Mouse (Mus musculus) thymus, postnatal 25 days (tissue): Measurements from ENCODE around the gene Cldn19.
"Not testable (repeated sequence)": the region's sequence is repeated elsewhere in the genome, so short reads cannot be mapped to it uniquely, and the experiment has no call there.

Experiments
- DNase-seq: peaks from one replicate; pipeline ENCODE4 v3.0.0; 2022

Gene Cldn19

DNA sequence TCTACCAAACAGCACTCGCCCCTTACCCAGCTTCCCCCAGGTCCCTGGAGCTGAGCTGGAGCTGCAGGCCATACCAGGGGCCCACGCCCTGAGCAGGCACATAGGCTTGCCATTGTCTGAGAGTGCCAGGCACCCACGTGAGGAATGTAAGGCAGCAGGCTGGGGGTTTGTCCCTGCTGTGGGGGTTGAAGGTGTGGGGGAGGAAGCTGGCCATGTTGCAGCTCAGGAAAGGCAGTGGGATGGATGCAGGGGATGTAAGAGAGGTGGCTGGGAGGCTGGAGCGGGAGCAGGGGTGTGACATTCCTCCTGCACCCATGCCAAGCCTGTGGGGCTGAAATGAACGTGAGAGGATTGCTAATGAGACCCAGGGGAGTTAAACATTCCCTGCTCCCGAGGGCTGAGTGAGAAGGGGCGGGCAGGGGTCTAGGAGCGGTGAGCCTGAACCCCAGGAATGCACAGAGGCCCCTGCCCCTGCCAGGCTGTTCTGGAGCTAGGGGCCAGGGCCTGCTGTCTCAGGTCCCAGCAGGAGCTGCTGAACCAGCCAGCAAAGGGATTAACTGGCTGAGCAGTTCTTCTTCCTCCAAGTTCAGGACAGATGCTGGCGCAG lies 1.1 kb upstream of the Cldn19 start:
- DNase-seq, result no peak

DNA sequence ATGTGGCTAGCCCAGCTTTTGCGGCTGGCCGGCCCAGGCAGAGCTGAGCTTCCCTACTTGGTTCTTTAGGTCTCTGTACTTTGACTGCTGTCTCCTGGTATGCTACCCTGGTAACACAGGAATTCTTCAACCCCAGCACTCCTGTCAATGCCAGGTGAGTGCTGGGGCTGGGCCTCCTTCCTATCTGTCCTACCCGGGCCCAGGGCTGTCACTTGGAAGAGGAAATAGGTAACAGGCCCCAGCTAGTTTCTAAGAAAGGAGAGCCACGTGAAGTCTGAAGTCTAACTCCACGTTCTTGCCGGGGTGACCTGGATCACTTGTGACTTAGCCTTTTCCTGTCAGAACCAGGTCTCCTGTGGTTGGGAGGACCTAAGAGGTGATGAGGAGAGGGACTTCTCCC lies 1.9 kb downstream of the Cldn19 start:
- DNase-seq, result no peak

DNA sequence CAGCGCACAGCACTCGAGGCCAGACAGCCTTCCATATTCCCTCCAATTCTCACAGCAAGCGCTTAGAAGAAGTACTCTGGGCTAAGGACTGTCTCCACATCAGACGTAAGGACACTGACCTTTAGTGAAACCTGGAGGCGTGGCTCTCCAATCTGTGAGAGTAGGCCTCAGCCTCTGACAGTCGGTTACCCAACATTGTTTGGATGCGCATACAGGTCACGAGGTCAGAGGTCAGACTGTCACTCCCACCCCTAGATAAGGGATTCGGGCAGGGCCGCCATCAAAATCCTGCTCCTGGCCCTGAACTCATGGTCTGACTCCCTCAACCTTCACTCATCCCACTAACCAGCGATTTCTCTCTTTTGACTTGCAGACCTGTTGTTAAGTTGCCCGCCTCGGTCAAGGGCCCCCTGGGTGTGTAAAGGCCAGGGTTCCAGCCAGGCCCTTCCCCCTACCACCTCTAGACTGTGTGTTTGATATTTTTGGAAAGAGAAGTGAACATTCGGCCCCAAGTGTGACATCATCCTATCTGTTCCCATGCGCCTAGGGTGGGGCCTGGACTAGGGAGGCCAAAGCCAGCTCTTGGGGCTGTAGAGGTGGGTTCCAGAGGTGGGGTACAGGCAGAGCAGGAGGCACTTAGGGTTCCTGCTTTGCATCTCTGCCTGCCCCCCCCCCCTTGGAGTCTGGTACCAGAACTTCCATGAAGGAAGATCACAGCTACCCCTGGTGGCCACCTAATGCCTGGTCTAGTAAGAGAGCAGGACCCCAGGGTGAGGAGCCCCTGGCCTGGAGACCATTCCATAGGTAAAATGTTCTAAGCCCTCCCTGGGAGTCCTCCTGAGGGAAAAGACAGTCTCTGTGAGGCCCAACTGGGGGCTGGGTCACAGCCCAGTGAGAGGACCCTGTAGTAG lies 4.4 kb downstream of the Cldn19 start:
- DNase-seq, result no peak

DNA sequence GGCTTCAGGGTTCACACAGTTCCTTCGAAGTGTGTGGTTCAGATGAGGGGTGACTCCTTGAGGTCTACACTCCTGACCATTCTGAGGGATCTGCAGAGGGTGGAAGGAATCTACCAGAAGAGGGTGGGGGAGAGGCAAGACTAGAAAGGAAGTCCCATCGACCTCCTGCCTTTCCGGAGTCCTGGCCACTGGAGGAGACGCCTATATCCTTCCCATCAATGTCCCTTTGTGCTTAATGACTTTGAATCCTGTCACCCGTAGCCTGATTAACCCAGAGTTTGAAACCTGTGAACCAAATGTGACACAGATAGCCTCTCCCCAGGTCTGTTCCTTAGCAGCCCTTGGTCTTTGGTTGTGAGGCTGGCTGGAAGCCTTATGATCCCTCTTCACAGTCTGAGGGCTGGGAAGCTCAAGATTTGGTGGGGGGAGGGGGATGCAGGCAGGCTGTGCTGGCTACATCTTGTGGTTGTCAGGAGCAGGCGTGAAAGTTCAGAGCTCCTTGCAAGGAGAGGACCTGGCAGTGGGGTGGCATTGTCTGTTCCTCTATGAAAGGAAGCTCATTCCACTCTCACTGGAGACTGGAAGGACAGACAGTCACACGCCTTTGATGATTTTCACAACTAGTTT lies 6.0 kb downstream of the Cldn19 start:
- DNase-seq, result no peak

DNA sequence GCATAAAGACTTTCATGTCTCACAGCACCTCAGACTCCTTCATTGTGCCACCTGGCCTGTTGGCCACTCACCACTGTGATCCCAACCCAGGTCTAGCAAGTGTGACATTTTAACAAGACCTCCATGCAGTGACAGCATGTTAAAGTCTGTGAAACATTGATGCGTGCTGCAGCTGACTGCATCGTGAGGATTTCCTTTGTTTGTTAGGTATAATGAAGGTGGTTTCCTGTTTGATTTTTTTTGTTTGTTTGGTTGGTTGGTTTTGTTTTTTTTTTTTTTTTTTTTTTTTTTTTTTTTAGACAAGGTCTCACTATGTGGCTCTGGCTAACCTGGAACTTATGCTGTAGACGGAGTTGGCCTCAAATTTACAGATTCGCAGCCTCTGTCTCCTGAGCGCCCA lies 7.3 kb downstream of the Cldn19 start:
- no peak for DNase-seq

DNA sequence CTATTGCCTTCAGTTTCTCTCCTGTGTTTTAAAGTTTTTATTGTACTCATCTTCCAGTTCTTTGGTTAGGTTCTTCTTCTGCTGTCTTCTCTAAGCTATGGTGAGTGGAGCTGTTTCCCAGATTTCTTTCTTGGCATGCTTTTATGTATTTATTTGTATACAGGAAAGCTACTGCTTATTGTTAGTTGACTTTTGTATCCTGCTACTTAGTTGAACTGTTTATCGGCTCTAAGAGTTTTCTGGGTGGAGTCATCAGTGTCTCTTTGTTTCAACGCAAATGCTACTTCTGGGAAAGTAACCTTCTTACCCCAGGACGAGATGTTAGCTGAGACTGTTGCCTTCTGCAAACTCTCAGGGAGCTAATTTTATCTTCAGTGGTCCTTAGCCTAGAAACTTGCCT lies 8.2 kb downstream of the Cldn19 start:
- DNase-seq, result no peak

DNA sequence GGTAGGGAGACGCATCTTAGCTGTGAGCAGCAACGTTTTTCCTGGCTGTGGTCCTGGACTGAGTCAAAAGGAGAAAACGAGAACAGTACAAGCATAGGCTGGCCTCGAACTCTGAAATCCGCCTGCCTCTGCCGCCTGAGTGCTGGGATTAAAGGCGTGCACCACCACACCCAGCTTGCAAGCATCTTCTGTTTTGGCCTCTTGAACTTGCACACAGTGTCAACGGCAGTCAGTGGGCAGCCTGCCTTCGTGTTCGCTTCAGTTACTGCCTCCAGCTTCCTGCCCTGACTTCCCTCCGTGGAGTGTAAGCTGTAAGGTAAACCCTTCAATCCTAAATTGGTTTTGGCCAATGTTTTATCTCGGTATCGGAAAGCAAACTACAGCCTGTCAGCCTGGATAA lies 11.4 kb downstream of the Cldn19 start:
- DNase-seq, result no peak

DNA sequence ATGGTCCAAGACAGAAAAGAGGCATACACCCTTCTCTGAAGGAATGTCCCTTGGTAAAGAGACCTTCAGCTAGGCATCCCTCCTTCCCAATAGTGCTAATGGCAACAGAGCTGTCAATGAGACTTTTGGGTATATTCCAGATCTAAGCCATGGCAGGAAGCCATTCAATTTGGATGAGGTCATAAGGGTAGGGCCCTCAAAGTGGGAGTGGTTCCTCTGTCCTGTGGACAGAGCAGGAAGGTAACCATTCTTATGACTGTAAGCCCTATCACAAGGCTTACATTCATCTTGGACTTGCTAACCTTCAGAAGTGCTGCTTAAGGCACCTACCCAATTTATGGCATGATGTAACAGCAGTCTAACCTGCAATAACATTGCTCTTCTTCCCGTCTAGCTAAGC lies 19.4 kb downstream of the Cldn19 start:
- no peak for DNase-seq

DNA sequence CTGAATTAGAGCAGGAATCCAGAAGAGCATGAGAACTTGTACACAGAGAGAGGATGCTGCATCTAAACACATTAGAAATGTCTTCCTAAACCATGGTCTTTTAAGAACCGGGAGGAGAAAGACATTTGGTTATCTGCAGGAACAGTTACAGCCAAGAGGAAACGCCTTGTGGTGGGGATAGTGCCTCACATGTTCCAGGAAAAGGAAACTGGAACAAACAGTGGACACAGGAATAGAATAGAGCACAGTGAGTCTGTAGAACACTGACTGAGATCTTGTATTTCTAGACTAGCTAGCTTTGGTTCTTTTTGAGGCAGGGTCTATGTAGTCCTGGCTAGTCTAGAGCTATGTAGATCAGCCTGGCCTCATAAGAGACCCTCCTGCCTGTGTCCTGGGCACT lies 20.0 kb downstream of the Cldn19 start:
- DNase-seq, result no peak

DNA sequence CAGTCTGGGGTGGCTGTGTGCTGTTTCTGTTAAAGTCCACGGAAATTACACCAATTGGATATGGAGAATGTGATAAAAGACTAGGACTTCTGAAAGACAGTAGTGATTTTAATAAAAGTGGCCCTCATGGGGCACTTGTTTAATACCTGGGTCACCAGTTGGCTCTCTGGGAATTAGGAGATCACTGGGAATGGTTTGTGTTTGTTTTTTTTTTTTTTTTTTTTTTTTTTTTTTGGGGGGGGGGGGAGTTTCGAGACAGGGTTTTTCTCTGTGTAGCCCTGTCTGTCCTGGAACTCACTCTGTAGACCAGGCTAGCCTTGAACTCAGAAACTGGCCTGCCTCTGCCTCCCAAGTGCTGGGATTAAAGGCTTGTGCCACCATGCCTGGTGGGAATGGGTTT lies 20.5 kb downstream of the Cldn19 start:
- no peak for DNase-seq

DNA sequence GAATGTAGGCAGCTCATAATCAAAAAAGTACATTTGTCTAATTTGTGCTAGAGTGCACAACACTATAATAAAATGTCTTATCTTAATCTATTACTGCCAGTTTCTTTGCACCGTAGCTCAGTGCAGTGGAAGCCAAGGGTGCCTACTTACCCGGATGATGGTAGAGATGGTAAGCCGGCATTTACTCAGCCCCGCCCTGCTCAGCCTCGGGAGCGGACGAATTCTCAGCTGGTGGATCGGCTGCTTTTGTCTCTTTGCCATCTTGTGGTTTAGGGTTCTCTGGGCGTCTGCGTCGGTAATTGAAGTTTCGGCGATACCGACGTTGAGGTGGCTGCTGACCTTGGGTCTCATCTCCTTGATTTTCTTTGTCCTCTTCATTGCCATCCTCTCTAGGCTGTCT lies 23.6 kb downstream of the Cldn19 start:
- not testable (repeated sequence) for DNase-seq

DNA sequence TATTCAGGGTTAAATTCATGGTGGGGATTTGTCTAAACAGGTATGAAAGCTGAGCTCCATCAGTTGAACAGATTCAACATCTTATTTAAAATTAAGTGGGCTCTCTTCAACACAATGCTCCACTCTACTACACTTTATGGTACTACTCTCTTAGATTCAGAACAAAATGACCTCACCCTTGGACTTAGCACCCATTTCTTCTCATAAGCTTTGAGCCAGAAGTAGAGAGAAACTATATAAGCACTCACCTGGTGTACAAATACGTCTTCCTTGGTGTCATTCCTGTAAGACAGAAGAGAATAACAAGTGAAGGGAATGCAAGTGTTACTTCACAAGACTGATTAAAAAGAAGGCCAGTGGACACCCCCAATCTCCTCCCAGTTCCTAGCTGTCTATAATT lies 29.6 kb downstream of the Cldn19 start:
- DNase-seq, result no peak

DNA sequence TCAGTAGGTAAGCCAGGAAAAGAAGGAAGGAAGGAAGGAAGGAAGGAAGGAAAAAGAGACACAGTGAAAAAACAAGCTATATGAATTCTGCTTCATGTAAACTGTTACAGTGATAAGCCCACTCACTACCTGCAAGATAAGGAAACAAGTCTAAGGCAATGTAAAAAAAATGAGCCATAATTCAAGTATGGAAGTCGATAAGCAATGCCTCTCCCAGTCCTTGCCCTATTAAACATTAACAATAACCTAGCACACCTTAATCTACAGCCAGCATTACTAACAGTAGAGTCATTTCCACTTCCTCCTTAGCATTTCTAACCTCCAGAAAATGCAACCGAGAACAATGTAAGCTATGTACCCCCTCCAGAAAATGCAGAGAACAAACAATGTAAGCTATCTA lies 30.1 kb downstream of the Cldn19 start:
- no peak for DNase-seq

DNA sequence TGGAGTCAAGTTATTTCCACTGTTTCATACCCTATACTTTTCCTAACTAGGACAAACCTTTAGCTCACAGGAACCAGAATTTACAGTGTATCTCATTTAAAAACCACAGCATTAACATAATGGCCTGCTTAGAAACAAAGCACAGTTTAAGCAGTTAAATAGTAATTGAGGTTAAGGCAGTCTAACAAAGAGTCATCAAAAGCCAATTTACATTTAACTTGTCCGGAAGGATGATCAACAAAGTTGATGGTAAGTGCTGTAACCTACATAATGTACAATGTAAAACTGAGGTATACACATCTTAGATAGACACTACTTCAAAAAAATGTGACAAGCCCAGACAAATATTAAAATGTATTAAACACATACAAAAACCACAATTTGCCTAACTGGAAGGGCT lies 36.7 kb downstream of the Cldn19 start:
- no peak for DNase-seq

DNA sequence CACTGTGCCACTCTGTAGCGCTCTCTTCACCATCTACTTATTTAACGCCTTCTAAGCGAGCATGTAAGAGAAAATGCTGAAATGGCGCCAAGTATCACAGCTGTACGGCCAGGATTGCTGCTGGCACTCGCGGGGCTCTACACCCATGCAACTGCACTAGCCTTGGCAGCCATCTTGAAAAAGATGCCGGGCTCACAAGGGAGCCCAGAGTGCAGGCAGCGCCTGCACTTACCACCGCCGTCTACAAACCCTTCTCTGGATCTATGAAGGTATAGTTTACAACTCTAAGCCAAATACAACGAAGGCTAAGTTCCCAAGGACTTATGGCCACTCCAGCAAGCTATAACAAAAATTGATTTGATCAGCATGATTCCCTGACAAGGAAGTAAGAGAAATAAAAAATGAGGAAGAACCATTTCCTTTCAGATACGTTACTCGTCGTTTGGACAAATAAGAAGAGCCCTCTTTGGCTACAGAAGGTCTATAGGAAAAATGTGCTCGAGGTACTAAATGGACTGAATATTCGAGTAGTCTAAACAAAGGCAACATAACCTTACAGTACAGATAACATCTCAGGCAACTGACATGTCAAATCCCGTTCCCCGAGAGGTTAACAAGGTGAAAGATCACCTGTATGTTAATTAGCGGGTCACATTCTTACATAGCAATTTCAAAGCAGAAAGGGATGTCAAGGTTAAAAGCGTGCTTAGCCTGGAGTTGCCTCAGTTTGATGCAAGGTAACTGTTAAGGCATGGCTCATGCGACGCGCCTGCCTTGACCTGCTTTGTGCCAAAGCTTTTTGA lies 37.8 kb downstream of the Cldn19 start:
- DNase-seq, result peak; percentile 45

DNA sequence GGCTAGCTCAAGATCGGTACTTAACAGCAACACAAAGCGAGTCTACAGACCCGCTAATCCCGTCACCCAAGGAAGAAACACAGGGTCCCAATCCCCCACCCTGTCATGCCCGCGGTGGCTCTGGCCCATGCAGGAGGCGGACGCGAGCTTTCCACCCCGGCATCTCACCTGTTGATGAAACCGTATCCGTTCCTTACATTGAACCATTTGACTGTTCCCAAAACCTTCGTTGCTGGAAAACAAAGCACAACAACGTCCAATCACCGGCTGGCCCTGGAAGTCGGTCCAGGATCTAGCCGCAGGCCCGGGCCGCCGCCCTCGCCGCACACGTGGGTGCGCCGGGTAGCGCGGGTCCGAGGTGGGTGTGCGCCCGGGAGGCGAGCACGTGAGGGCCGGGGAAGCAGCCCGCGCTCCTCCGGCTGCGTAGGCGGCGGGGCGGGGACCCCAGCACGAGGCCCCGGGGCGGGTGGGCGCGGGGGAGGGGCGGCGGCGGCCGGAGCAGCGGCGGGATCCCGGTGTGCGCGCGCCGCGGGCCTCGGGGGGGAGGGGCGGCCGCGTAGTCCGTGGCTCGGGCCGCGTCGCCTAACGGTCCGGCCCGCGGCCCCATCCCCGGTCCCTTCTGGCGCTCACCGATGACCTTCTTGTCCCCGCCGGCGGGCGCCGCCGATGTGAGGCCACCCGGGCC lies 38.5 kb downstream of the Cldn19 start:
- DNase-seq, result peak; percentile 35

DNA sequence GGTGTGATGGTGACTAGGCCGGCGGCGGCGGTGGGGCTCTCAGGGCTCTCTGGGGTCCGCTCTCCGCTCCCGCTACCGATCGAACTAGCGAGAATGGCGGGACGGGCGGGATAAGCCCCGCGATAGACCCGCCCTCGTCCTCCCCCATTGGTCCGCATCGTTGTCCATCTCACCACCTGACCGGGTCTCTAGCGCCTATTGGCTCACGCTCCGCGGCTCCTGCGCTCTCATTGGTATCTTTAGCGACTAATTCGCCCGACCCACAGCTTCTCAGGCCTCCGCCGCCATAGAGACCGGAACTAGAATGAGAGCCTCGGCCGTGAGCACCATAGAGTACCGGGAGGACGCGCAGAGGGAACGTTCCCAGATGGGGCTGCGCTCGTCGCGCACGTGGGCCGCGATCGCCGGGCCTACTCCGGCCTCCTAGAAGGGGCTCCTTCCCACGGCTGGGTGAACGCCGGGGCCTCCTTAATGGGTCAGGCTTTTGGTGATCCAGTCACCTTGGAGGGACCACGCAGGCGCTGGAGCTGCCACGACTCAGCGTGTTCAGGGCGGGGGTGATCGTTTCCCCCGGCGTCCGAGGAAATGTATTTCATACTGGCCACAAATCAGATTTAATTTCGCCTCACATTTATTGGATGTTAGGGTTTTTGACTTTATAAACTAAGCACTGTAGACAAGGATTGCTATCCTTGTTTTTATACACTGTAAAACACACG lies 39.4 kb downstream of the Cldn19 start, which contains the start of gene Ybx1:
Ybx1 (minus strand) TSS at position 190 of the 719 bp plus-strand sequence.
- peak; percentile 99 for DNase-seq

DNA sequence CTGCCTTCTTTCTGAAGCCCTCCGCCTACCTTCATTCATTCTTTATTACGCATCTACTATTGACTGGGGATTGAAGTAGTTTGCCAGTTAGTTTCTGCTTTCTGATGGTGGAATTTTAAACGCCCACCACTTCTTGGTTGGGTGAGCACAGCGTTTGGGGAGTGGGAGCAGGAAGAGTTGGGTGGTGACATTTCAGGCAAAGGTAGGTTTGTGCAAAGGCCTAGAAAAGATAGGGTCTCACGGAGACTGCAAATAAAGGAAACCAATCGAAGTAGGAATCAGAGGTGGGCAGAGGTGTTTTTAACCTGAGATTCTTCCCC lies 39.9 kb downstream of the Cldn19 start:
- DNase-seq, result no peak

DNA sequence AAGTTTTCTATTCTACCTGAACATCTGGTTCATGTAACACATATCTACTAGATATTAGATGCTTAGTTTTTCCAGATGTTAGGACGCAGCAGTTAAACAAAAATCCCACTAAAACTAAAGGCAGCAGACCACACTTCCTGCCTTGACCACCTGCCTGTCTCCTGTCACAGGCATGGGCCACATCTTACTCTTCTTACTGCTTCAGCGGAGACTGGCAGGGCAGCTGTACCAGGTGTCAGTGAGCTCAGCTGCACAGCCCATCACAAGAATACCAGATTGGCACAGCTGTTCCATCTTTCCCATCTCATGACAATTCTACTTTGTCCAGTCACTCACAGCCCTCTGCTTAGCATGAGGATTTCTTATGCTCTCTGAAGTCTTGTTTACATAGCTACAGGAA lies 42.1 kb downstream of the Cldn19 start:
- DNase-seq, result no peak

DNA sequence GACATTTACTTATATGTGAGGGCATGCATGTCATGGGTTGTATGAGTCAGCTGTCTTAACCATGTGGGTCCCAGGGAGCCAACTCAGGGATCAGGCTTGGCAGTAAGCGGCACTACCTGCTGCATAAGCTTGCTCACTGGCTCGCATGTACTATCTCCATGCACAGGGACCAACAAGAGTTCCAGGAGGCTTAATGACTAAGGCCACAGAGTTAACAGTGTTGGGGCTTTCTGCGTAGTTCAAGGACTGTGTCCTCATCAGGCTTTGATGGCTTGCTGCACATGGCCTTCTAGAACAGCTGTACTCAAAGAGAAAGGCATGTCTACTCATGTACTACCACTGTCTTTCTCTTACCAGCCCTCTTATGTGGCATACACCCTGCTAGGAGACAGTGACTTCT lies 45.5 kb downstream of the Cldn19 start:
- no peak for DNase-seq

DNA sequence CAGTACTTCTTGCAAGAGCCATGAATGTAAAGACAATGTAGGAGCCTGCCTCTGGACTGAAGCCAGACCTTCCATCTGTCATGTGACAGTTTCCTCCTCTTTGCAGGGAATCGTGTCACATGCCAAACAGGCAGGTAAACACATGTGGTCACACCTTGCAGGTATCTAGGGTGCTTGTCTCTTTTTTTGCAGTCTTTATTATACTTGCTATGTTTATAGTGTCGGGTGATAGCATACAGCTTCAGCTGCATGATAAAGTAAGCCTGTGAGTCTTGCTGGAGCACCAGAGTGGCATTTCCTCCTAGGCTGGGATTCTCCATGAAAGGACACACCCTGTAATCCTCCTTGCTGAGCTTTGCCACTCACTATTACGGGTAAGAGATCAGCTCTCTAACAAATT lies 46.6 kb downstream of the Cldn19 start:
- no peak for DNase-seq

DNA sequence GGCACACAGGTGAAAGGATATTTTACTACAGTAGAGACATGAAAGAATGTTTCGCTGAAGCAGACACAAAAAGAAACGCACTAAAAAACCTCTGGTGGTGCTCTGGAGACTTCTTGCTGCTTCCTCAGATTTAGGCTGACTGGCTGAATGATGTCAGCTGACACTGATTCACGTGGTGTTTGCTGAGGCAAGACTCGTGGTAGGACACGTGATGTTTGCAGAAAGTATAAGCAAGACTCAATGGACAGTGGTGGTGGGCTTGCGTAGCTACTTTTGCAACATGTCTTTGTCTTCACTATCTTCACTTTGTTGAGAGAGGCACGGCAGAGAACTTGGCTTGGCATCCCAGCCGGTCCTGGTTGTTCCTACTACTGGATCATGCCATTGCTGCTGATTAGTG lies 48.1 kb downstream of the Cldn19 start:
- no peak for DNase-seq
